Mouse (Mus musculus): Measurements from ENCODE around the gene Scml4.

Scml4 gene

GRCm38 (mm10) chr10:42991018-42991417 lies 130.8 kb downstream of the Scml4 start:
- no peak for DNase-seq (ENCODE audit: low spot score in 2 of 2)

- DNase-seq (ENCODE audit: low spot score in 2 of 2) = no peak
Measured at GRCm38 (mm10) chr10:42994331-42994782, 134.2 kb downstream of the Scml4 start.

- no peak for DNase-seq (ENCODE audit: low spot score in 2 of 2)
Measured at GRCm38 (mm10) chr10:42995484-42995895, 135.3 kb downstream of the Scml4 start.

- no peak for DNase-seq (ENCODE audit: low spot score in 2 of 2)
Measured at GRCm38 (mm10) chr10:42997278-42997677, 137.1 kb downstream of the Scml4 start.

- no peak for DNase-seq (ENCODE audit: low spot score in 2 of 2)
Measured at GRCm38 (mm10) chr10:42999324-42999723, 139.2 kb downstream of the Scml4 start.

- DNase-seq (ENCODE audit: low spot score in 2 of 2) = no peak
Measured at GRCm38 (mm10) chr10:43001433-43001832, 141.3 kb downstream of the Scml4 start.

- DNase-seq (ENCODE audit: low spot score in 2 of 2) = no peak
Measured at GRCm38 (mm10) chr10:43002066-43002678, 142.0 kb downstream of the Scml4 start.

- no peak for DNase-seq (ENCODE audit: low spot score in 2 of 2)
Measured at GRCm38 (mm10) chr10:43002721-43003465, 142.7 kb downstream of the Scml4 start.

- no peak for DNase-seq (ENCODE audit: low spot score in 2 of 2)
Measured at GRCm38 (mm10) chr10:43003466-43003757, 143.2 kb downstream of the Scml4 start.

- no peak for DNase-seq (ENCODE audit: low spot score in 2 of 2)
Measured at GRCm38 (mm10) chr10:43004174-43004734, 144.1 kb downstream of the Scml4 start.

- no peak for DNase-seq (ENCODE audit: low spot score in 2 of 2)
Measured at GRCm38 (mm10) chr10:43005031-43005430, 144.9 kb downstream of the Scml4 start.

GRCm38 (mm10) chr10:43005677-43006076 lies 145.5 kb downstream of the Scml4 start:
- no peak for DNase-seq (ENCODE audit: low spot score in 2 of 2)

GRCm38 (mm10) chr10:43006534-43006933 lies 146.4 kb downstream of the Scml4 start:
- DNase-seq (ENCODE audit: low spot score in 2 of 2) = no peak

GRCm38 (mm10) chr10:43008116-43008515 lies 147.9 kb downstream of the Scml4 start:
- no peak for DNase-seq (ENCODE audit: low spot score in 2 of 2)
